ENCODE assay signal across 8 mouse cellular contexts in genomic region chr8:79030326-79031265, GRCm38 (mm10). TPM values are rescaled to one million over a fixed set of nuclear protein-coding genes. Genes with fewer than 3 reads are reported as not detected.
A peak's percentile ranks its signal among the peaks of the same experiment; 100 is the strongest.
DNase-seq lines count a peak whose midpoint lies in the region; ATAC-seq and TF ChIP-seq lines count a peak whose summit lies in the region.

No protein-coding gene starts in this region.

- H3K27me3 ChIP-seq in Patski: no peaks in the 10 kb centered on the region
- H3K27me3 ChIP-seq in hindbrain, embryonic 13.5 days: no peaks in the 10 kb centered on the region

- peak overlapping the region; percentile 99 for H3K27ac ChIP-seq in hindbrain, embryonic 13.5 days

- peak overlapping the region; percentile 89 for H3K4me2 ChIP-seq in hindbrain, embryonic 13.5 days

- ATAC-seq in Patski: peak; percentile 41
- ATAC-seq in hindbrain, embryonic 13.5 days (ENCODE audit: low FRiP score): peak; percentile 0; the same call in 1 of the 2 replicates

- under 1% methylated on average over 57 of the region's 62 CpGs for WGBS in hindbrain, embryonic 13.5 days

- TF ChIP-seq CTCF in Patski (IDR thresholded peaks at IDR 0.05): no peak

- no peaks in the 10 kb centered on the region for H3K36me3 ChIP-seq in hindbrain, embryonic 13.5 days

- H3K9ac ChIP-seq in hindbrain, embryonic 13.5 days: peak overlapping the region; percentile 98

- in situ Hi-C loops in Patski (cut with MboI; ENCODE audit: low pct_unique_long_range_greater_than_20kb): loop anchor here (25.0 kb wide), 1 partner anchor 557 kb away; no protein-coding TSS in a partner anchor

- H3K9me3 ChIP-seq in hindbrain, embryonic 13.5 days: no peaks in the 10 kb centered on the region

- DNase-seq in Patski (ENCODE audit: low read depth, low spot score): no peak
- peak; percentile 34 for DNase-seq in cerebellum, adult 8-10 months
- peak; percentile 33 to 45 for DNase-seq in frontal cortex, postnatal 10 days (ENCODE audit: low spot score in 2 of 2)
- DNase-seq in left cerebral cortex, adult 11 months (ENCODE audit: low spot score): peak; percentile 34
- peak; percentile 17 for DNase-seq in lung, postnatal 25 days (ENCODE audit: low spot score)
- DNase-seq in right cerebral cortex, adult 18-20 months: peak; percentile 69
- DNase-seq in urinary bladder, postnatal 36 days (ENCODE audit: low spot score in 2 of 2): peak; percentile 8 to 34

- POLR2A ChIA-PET in Patski (lab: Charles Lee): interaction anchor here (0.7 to 1.3 kb wide), 6 partner anchors 9 to 1018 kb away, joined by 3 to 4 read pairs (median 3); no protein-coding TSS in a partner anchor

- peaks cover 41% of the 10 kb centered on the region for H3K4me1 ChIP-seq in hindbrain, embryonic 13.5 days (replicated peaks)

- CTCF ChIA-PET in Patski (lab: Charles Lee): no interaction called here

- peak overlapping the region; percentile 91 for H3K4me3 ChIP-seq in hindbrain, embryonic 13.5 days

RNA-seq across cellular contexts. Expression of gene Zfp827, which starts 2.4 kb away (rescaled TPM):
- polyA plus RNA-seq in Patski (2021): 24.1 TPM
- polyA plus RNA-seq in hindbrain, embryonic 13.5 days (2015; fragmentation: Nextera tagmentation; extraction: Ambion mirVana): 12.5 and 12.7 TPM in 2 replicates
